Mouse (Mus musculus): ENCODE measurements around the gene Ap5s1. TPM values are rescaled to one million over a fixed set of nuclear protein-coding genes. Genes with fewer than 3 reads are reported as not detected.

Gene Ap5s1
- polyA plus RNA-seq, 1 experiment, result 14.5 TPM

DNA sequence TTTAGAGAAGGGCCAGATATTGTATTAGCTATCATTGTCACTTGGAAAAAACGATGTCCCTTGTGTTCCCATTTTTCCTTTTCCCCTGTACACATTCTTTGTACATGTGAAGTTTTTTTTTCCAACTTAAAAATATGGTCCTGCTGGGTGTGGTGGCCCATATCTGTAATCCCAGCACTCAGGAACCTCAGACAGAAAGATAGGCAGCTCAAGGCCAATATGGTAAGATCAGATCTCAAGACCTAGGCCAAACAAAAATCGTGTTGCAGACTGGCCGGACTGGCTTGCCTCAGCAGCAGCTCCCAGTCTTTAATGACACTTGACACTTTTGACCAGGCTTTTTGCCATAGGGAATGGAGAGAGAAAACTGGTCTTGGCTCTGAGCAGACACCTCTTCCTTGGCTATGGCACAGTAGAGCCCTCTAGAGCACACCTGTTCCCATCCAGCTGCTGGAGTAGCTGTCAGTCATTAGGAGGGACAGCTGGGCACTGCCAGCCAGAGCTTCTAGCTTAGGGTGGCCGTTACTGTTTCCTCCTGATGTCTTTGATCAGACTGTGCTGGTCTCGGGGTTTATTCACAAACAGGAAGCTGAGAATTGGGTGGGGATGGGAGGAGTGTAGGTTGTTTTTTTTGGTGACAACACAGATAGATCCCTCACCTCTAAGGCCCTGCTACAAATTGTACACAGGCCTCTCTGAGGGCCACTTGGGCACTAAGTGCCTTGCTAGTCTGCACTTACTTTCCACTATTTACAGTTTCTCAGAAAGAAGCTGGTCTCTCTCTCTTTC lies 17.2 kb upstream of the Ap5s1 start:
- Histone ChIP-seq H3K4me3 (replicated peaks; ENCODE audit: control insufficient read depth, low read depth, low read length) (peak overlapping the region; percentile 35), H3K27ac (ENCODE audit: control insufficient read depth, insufficient read depth, low read depth, low read length, poor library complexity) (peak overlapping the region; percentile 71), H3K4me1 (ENCODE audit: control insufficient read depth, insufficient read depth, low read length) (peaks cover 7% of the 10 kb centered on the region)
- no peak for TF ChIP-seq POLR2A (IDR thresholded peaks at IDR 0.05; ENCODE audit: borderline replicate concordance, control insufficient read depth, low read depth, low read length)
- TF ChIP-seq CTCF (IDR thresholded peaks at IDR 0.05; ENCODE audit: control insufficient read depth, insufficient read depth, low read length), result no peak
- 43% methylated on average over 5 of the region's 5 CpGs for WGBS

DNA sequence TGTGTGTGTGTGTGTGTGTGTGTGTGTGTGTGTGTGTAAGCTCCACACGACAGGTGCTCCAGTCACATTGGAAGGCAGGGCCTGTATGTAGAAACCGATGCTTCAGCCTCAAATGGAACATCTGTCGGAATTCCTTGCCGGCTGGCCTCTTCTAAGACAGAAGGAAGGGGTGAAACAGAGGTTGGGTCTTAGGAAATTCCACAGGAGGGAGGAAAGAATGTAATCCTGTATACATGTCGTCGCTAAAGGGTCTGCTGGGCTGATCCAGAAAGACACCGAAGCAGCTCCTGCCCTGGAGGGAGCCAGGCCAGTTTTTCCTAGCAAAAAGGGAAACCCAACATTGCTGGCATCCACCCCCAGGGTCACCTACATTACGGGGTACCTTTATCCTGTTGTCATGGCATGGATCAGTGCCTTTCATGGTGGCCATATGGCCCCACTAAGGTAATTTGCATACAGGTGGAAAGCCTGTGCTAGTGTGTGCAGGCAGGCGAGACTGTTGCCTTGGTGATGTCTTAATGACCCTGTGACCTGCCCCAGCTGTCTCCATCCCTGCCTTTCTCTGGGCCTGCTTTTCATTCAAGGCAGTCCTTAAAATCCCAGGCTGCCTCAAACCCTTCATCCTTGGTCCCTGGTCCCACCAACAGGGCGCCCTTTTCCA lies 16.4 kb upstream of the Ap5s1 start:
- Histone ChIP-seq H3K4me3 (replicated peaks; ENCODE audit: control insufficient read depth, low read depth, low read length) (no peak overlapping the region), H3K4me1 (ENCODE audit: control insufficient read depth, insufficient read depth, low read length) (peaks cover 7% of the 10 kb centered on the region), H3K27ac (ENCODE audit: control insufficient read depth, insufficient read depth, low read depth, low read length, poor library complexity) (peak overlapping the region; percentile 71)
- 80% methylated on average over 10 of the region's 10 CpGs for whole genome bisulfite sequencing
- TF ChIP-seq POLR2A (IDR thresholded peaks at IDR 0.05; ENCODE audit: borderline replicate concordance, control insufficient read depth, low read depth, low read length) (no peak), CTCF (IDR thresholded peaks at IDR 0.05; ENCODE audit: control insufficient read depth, insufficient read depth, low read length) (no peak)

DNA sequence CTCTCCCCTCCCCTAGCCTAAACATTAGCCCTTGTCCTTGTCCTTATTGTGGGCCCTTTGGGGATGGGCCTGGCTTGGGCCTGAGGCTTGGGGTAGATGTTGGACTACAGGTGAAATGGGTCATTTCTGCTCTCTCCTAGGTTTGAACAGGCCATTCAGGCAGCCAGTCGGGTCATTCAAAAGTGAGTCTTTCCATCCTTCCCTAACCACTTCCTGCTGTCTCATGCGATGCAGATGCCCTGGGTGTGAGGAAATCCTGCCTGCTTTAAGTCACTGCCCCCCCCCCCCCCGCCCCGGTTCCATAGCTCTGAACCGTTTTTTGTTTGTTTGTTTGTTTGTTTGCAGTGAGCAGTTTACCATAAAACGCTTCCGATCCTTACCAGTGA lies 15.9 kb upstream of the Ap5s1 start:
- 49% methylated on average over 7 of the region's 7 CpGs for WGBS
- H3K4me3 ChIP-seq (replicated peaks; ENCODE audit: control insufficient read depth, low read depth, low read length), result no peak overlapping the region
- TF ChIP-seq CTCF (IDR thresholded peaks at IDR 0.05; ENCODE audit: control insufficient read depth, insufficient read depth, low read length) (no peak), POLR2A (IDR thresholded peaks at IDR 0.05; ENCODE audit: borderline replicate concordance, control insufficient read depth, low read depth, low read length) (no peak)
- H3K4me1 ChIP-seq (ENCODE audit: control insufficient read depth, insufficient read depth, low read length), result peaks cover 7% of the 10 kb centered on the region
- H3K27ac ChIP-seq (ENCODE audit: control insufficient read depth, insufficient read depth, low read depth, low read length, poor library complexity), result peak overlapping the region; percentile 62

DNA sequence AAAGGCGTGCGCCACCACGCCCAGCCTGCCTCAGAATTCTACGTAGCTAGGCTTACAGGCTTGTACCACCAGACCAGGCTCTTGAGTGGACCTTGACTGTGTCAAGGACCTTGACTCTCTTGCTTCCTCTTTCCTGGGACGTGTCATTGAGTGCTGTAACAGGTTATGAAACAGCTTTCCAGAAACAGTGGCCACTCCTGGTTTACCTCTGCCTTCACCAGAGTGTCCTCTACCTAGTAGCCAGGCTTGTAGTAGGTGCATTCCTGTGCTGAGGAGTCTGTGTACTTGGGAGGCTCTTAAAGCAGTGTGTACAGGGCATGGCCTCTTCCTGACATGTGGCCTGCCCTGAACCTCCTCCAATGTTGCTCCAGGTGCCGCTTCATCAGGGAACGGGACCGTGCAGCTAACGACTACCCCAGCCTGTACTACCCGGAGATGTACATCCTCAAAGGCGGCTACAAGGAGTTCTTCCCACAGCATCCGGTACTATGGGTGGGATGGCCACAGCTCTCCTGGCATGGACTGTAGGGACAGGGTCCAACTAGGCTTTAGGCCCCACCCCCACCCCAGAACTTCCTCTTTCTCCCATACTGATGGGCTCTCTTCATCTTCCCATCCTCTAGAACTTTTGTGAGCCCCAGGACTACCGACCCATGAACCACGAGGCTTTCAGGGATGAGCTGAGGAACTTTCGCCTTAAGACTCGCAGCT lies 10.1 kb upstream of the Ap5s1 start:
- TF ChIP-seq POLR2A (IDR thresholded peaks at IDR 0.05; ENCODE audit: borderline replicate concordance, control insufficient read depth, low read depth, low read length) (no peak), CTCF (IDR thresholded peaks at IDR 0.05; ENCODE audit: control insufficient read depth, insufficient read depth, low read length) (no peak)
- Histone ChIP-seq H3K27ac (ENCODE audit: control insufficient read depth, insufficient read depth, low read depth, low read length, poor library complexity) (peak overlapping the region; percentile 38), H3K4me1 (ENCODE audit: control insufficient read depth, insufficient read depth, low read length) (peaks cover 2% of the 10 kb centered on the region; the same call in 1 of the 2 replicates), H3K4me3 (replicated peaks; ENCODE audit: control insufficient read depth, low read depth, low read length) (no peak overlapping the region)
- 76% methylated on average over 16 of the region's 16 CpGs for WGBS

DNA sequence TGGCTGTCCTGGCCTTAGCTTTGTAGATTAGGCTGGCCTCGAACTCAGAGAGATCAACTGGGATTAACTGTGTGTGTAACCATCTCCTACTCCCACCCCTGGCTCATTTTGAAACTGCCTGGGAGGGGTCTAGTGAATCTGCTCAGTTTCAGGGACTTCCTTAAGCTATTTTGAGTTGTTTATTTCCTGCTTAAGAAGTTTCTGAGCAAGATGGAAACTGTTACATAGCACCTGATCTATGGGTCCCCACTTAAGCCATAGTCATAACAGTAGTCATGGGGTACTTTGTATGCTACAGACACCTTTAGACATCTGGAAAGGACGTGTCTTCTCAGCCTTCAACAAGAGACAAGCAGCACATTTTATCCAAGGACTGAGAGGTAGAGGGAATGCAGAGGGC lies 6.2 kb upstream of the Ap5s1 start:
- Histone ChIP-seq H3K4me1 (ENCODE audit: control insufficient read depth, insufficient read depth, low read length) (peaks cover 7% of the 10 kb centered on the region), H3K27ac (ENCODE audit: control insufficient read depth, insufficient read depth, low read depth, low read length, poor library complexity) (no peak overlapping the region), H3K4me3 (replicated peaks; ENCODE audit: control insufficient read depth, low read depth, low read length) (no peak overlapping the region)
- TF ChIP-seq POLR2A (IDR thresholded peaks at IDR 0.05; ENCODE audit: borderline replicate concordance, control insufficient read depth, low read depth, low read length), result no peak
- TF ChIP-seq CTCF (IDR thresholded peaks at IDR 0.05; ENCODE audit: control insufficient read depth, insufficient read depth, low read length), result no peak
- 82% methylated on average over 2 of the region's 2 CpGs for WGBS

DNA sequence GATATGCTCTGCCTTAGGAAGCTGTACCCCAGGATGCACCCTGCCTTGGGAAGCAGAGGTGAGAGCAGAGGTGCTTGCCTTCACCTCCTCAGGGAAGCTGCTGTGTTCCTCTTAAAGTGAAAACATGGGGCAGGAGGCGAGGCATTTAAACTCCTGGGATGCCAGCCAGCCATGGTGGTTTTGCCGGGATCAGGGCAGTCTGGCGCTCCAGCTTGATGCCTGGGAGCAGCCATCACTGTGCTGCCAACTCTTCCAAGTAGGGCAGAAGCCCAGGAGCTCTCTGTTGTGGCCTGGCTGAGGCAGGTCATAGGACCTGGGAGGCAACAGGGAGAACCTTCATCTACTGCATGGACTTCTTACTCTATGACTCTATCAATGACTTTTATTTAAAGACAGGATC lies 5.6 kb upstream of the Ap5s1 start:
- Histone ChIP-seq H3K4me3 (replicated peaks; ENCODE audit: control insufficient read depth, low read depth, low read length) (no peak overlapping the region), H3K27ac (ENCODE audit: control insufficient read depth, insufficient read depth, low read depth, low read length, poor library complexity) (no peak overlapping the region), H3K4me1 (ENCODE audit: control insufficient read depth, insufficient read depth, low read length) (peaks cover 7% of the 10 kb centered on the region)
- TF ChIP-seq POLR2A (IDR thresholded peaks at IDR 0.05; ENCODE audit: borderline replicate concordance, control insufficient read depth, low read depth, low read length) (no peak), CTCF (IDR thresholded peaks at IDR 0.05; ENCODE audit: control insufficient read depth, insufficient read depth, low read length) (no peak)
- WGBS, result 89% methylated on average over 3 of the region's 3 CpGs

DNA sequence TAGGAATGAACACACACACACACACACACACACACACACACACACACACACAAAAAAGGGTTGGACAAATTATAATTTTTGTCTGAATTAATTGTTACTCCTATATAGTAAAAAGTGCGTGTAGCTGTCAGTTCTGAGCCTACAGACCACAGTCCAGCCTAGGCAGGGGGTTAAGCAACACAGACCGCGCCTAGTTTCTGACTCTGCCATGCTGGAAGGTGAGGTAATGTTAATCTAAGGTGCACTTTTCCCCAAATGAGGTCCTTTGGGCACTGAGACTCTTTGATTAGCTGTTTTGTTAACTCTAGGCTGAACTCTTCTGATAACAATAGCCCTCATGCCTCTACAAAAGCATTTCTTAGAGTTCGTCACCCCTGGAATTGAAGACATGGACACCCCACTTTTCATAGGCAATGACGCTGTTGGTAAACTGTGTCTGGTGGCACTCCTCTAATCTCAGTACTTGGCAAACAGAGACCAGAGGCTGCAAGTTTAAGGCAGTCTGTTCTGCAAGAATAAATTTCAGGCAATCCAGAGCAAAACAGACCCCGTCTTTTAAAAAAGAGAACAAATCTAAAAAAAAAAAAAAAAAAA lies 3.0 kb upstream of the Ap5s1 start:
- 64% methylated on average over 6 of the region's 6 CpGs for WGBS
- Histone ChIP-seq H3K4me1 (ENCODE audit: control insufficient read depth, insufficient read depth, low read length) (peaks cover 6% of the 10 kb centered on the region), H3K27ac (ENCODE audit: control insufficient read depth, insufficient read depth, low read depth, low read length, poor library complexity) (no peak overlapping the region), H3K4me3 (replicated peaks; ENCODE audit: control insufficient read depth, low read depth, low read length) (no peak overlapping the region)
- TF ChIP-seq CTCF (IDR thresholded peaks at IDR 0.05; ENCODE audit: control insufficient read depth, insufficient read depth, low read length) (no peak), POLR2A (IDR thresholded peaks at IDR 0.05; ENCODE audit: borderline replicate concordance, control insufficient read depth, low read depth, low read length) (no peak)

Measured in bone marrow, adult 2 months (tissue).